Mouse (Mus musculus) urinary bladder, postnatal 4 days (tissue): ENCODE measurements around the gene Gm10306.

ENCODE experiments used
- DNase-seq, 2 experiments: peaks; one replicate each; pipeline ENCODE4 v3.0.0; 2021 to 2022; ENCODE audit warnings: low spot score in 2 of 2

The Gm10306 gene

DNA sequence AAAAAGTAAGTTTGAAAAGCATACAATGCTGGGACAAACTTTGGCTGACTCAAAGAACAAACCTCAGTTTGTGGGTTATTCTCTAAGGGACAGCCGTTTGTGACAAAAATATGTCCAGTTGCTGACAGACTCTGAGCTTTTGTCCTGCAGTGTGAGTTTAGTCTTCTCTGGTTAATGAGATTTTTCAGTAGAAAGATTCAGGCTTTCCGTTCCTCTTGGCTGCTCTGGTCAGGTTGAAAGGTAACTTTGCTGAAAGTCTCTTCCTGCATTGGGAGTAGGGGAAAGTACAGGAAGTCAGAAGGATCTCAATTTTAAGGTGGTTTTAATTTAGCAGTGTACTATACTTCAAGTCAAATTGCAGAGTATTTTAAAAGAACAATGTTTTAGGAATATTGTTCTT lies 49.2 kb downstream of the Gm10306 start:
- DNase-seq, result no peak
